Mouse (Mus musculus) heart, postnatal 10 days (tissue): ENCODE measurements around the gene Anapc16. TPM values are rescaled to one million over a fixed set of nuclear protein-coding genes. Genes with fewer than 3 reads are reported as not detected.
A peak's percentile ranks its signal among the peaks of the same experiment; 100 is the strongest.

Source experiments
- DNase-seq, 2 experiments: peaks; one replicate each; pipeline ENCODE4 v3.0.0; 2021
- intact Hi-C: fragments of 180-260 bp; cut with DNase I; formaldehyde crosslinking; loops from one replicate; pipeline ENCODE4 v1.15.1; 2025
- total RNA-seq, 2 experiments: library from RNA; stranded (reverse); gene quantifications; 2 replicates each; pipeline ENCODE4 v1.2.3; 2021

The Anapc16 gene
- total RNA-seq, 2 experiments from 2014 or later, result 73.8 to 83.7 TPM

DNA sequence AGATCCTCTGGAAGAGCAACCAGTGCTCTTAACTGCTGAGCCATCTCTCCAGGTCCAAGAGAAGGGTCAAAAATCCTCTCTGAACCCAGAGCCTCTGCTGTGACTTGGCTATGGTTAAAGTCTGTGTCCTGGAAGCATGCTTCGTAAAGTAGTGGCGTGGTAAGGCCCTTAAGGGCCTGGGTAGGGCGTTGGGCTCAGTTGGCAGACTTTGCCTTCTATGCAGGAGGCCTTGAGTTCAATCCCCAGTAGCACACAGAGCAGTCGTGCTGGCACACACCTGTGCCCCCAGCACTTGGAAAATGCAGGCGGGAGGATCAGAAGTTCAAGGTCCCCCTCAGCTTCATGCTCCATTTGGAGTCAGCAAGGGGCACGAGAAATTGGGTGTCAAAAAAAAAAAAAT, 29.9 kb downstream of the Anapc16 start:
- intact Hi-C loops, result loop anchor here (2.0 kb wide), 1 partner anchor 56 kb away; no protein-coding TSS in a partner anchor
- no peak for DNase-seq

DNA sequence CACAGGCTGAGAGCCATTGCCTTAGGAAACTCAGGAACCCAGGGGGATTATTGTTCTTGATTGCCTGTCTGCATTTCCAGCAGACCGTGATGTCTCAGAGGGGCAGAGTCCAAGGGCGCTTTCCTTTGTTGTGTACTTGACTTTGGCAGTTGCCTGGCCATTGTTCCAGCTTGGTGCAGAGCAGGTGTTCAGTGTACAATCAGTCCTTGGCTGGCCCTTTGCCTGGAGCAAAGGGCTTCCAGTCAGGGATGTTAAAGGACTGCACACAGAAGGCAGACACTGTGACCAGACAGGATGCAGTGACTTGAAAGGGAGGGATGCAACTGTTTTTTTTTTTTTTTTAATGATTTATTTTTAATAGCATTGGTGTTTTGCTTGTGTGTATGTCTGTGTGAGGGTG, 30.4 kb downstream of the Anapc16 start:
- peak; percentile 79 to 85 for DNase-seq
- intact Hi-C loops, result loop anchor here (2.0 kb wide), 1 partner anchor 56 kb away; no protein-coding TSS in a partner anchor

DNA sequence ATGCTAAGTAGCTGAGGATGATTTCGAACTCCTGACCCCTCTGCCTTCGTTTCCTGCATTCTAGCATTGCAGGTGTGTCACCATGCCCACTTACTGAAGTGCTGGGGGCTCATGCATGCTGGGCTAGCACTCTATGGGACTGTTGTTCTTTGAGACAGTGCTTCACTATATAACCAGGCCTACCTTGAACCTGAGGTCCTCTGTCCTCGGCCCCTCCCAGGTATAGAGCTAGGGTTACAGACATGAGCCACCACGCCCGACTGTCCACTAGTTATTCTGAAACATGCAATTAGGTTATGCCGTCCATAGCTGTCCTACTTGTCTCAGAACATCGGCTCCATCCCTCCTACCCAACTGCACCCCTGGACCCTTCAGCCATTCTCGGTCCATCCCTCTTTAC, 31.1 kb downstream of the Anapc16 start:
- DNase-seq, result no peak
- intact Hi-C loops, result loop anchor here (2.0 kb wide), 1 partner anchor 55 kb away; no protein-coding TSS in a partner anchor

DNA sequence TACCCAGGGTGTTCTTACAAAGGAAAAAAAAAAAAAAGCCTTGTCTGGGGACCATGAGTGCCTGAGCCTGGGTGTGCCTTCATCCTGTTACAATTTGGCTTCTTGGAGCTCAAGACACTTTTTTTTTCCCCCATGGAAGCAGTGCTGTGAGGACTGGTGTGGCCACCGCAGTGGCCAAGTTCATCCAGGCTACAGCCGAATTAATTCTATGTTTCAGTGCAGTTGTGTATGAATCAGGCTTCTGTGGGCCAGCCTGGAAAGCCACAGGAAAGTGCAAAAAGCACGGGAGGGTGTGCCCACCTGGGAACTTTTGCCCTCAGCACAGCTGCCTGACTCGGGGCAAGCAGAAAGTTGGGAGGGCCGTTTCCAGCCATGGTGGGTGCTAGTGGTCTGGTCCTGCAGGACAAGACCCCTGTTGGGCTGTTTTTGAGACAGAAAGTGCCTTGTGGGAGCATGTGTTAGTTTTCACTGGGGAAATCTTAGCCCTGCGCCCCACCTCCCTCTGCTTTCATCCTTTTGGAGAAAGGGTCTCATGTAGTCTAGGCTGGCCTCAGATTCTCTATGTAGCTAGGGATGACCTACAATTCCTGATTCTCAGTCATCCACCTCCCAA, 32.4 kb downstream of the Anapc16 start:
- DNase-seq, result peak; percentile 53 to 57
- intact Hi-C loops, result no loop called here

DNA sequence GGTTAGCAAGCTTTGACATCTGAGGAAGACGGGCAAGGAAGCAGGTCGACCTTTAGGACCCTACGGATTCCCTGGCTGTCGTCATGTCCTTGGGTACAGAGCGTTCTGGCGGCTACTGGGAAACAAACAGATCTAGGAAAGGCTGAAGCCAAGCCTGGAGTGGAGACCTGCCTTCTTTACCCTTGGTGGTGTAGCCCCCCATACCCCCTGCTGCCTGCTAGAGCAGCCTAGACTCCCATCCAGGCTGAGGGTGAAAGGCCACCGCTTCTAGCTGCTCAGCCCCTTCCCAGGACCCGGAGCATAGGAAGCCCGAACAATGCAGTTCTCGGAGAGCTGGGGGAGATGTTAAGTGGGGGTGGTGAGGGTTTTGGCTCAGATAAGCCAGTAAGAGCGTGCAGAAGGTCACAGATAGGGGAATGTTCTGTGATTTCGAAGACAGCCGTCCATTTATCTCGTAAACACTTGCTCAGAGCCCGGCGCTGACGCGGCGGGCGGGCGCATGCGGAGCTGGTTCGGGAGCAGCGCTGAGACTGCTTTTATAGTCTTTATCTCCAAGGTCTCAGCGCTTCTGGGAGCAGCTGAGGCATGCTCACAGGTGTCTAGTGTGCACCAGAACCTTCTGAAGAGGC, 33.0 kb downstream of the Anapc16 start:
- intact Hi-C loops, result loop anchor here (1.0 kb wide), 1 partner anchor 18 kb away; no protein-coding TSS in a partner anchor

DNA sequence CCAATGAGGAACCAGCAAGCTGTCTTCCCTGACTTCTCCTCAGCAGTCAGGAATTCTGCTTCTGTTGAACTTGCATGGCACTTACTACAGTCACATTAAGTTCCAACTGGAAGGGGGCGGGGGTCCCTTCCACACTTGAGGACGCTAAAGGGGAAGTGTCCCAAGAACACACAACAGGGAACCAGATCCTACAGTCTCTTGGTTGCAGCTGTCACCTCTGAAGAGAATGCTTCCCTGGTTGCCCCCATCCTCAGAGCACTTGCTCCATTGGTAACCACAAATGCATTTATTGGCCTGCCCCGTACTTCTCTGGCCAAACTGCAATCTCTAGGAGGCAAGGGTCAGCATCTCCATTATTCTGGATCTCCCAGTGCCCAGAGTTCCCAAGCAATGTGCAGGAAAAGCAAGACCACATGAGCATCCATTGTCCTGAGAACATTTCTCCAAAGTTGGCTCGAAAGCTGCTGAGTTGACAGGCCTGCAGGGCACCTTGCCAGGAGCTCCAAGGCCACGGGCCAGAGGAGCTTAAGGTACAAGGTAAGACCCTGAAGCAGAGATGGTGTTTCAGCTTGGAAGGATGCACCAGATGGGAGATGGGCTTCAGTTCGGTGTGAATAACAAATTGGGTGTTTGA, 35.5 kb downstream of the Anapc16 start:
- DNase-seq, result peak; percentile 77 to 78
- intact Hi-C loops, result no loop called here

More for the DNA sequence above, 33.0 kb downstream of the Anapc16 start:
- peak; percentile 88 to 90 for DNase-seq

DNA sequence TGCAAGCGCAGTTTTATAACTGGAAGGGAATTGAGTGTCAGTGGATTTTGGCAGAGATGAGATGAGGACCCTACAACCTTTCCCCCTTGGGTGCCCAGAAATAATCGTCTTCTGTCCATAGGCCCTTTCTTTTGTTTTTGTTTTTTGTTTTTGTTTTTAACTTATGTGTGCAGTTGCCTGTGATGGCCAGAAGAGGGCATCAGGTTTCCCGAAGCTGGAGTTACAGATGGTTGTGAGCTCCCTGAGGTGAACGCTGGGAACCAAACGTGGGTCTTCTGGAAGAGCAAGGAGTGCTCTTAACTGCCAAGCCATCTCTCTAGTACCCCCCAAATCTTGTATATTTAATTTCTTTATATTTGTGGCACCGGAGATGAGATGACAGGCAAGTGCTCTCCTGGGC, 36.2 kb downstream of the Anapc16 start:
- DNase-seq, result no peak
- intact Hi-C loops, result no loop called here

DNA sequence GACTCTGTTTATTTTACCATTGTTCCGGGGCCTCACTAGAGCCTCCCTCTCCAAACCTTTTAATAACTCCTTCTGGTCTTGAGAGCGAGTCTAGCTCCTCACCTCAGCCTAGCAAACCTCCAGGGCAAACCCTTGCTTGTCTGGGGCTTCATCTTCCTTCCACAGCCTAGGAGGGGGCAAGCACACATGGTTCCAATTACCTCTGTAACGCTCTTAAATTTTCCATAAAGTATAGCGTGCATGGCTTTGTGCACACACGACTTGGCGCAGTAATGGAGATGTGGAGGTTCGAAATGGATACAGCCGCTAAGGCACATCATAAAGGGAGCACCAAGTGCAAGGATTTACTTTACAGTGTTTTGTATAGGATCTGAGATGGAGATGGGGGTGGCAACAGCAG, 37.1 kb downstream of the Anapc16 start:
- no peak for DNase-seq
- intact Hi-C loops, result no loop called here

DNA sequence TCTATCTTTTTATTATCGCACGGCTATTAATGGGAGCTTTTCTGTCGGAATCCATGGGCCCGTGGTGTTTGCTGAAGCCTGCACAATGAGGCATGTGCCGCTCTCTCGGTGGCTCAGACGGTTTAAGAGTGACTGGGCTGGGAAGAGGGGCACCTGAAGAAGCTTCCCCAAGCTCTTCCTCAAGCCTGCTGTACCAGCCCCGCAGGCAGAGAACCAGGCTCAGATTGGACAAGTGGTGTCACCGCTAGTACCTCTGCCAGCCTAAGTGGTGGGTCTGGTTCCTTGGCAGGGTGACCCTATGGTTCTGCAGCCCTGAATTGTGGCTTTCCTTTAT, 37.6 kb downstream of the Anapc16 start:
- intact Hi-C loops, result no loop called here
- no peak for DNase-seq

DNA sequence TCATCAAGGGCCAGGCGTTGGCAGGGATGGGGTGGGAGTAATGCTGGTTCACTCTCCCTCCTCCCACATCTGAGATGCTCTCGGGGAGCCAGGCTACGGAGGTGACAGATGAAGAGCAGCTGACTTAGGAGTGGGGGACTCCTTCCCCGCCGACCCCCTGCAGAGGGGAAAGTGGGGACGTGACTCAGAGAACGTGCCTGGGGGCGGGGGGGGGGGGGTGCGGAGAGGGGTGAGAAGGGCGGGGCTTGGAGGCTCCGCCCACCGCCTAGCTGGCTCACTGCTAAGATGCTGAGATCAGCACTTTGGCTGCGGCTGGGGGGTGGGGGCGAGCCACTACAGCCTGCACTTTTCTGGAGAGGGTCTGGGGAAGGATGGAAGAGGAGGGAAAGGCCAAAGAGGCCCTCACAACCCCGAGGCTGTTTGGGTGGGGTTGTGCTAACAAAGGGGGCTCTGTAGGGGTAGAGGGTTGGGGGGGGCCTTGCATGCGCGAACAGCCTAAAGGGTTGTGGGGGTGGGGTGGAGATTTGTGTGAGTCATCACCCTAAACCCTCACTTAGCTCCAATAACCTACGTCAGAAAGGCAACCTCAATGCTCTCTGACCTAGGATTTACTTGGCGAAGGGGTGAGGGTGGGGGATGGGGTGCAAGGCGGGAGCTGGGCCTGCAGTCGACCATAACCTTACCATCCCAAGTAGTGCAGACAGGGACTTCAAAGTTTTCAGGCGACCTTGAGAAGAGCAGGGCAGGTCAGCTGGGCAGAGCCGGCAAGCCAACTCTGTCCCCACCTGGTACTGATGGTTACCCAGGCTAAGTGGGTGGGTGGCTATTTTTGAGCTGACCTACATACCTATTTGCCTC, 38.2 kb downstream of the Anapc16 start:
- peak; percentile 69 to 76 for DNase-seq
- intact Hi-C loops, result no loop called here

DNA sequence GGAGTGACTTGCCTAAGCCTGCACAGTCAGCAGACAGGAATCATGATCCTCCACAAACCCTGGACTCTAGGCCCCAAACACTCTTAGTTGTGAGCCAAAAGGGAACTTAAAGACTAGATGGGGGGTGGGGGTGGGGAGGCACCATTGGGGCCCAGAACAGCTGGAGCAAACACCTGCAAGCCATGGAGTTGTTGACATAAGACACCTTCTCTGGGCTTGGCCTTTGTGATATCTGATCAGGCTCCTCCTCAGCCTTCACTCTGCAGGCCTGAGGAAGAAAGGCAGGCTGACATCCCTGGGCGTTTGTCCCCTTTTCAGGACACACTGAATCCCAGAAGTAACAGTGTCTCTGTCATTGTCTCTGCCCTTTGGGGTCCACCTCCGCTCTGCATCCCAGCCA, 39.3 kb downstream of the Anapc16 start:
- intact Hi-C loops, result no loop called here

DNA sequence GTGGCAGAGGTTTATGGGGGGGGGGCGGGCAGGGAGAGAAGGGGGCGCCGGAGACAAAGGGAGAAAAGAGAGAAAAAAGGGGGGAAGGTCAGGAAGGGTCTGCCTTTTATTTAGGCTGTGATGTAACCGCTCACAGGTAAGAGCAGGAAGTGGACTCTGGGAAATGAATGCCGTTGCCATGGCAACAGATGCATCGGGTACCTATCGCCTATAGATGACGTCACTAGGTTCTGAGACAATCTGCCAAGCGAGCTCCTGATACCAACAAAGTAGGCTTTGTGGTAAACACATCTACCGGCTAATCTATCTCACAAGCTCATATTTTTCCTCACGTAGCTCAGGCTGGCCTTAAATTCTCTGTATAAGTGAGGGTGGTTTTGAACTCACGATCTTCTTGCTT, 43.4 kb downstream of the Anapc16 start:
- DNase-seq, result no peak
- intact Hi-C loops, result no loop called here

More for the DNA sequence above, 39.3 kb downstream of the Anapc16 start:
- DNase-seq, result no peak

DNA sequence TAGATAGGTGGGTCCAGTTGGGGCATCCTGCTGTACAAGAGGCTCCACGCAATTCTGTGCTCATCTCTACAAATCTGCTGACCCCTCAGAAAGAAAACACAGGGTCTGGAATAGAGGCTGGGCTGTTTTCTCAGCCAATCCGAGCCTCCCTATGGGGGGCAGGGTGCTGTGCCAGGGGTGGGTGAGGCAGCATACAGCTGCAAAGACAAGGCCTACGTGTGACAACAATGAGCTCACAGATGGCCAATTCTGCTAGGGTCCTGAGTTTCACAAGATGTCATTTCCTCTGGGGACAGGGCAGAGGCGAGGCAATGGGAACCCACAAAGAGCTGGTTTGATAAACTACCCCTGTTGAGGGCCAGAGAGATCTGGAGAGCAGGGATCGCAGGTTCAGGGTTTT, 44.5 kb downstream of the Anapc16 start:
- intact Hi-C loops, result no loop called here
- DNase-seq, result peak in 1 of 2 experiments; percentile 27

DNA sequence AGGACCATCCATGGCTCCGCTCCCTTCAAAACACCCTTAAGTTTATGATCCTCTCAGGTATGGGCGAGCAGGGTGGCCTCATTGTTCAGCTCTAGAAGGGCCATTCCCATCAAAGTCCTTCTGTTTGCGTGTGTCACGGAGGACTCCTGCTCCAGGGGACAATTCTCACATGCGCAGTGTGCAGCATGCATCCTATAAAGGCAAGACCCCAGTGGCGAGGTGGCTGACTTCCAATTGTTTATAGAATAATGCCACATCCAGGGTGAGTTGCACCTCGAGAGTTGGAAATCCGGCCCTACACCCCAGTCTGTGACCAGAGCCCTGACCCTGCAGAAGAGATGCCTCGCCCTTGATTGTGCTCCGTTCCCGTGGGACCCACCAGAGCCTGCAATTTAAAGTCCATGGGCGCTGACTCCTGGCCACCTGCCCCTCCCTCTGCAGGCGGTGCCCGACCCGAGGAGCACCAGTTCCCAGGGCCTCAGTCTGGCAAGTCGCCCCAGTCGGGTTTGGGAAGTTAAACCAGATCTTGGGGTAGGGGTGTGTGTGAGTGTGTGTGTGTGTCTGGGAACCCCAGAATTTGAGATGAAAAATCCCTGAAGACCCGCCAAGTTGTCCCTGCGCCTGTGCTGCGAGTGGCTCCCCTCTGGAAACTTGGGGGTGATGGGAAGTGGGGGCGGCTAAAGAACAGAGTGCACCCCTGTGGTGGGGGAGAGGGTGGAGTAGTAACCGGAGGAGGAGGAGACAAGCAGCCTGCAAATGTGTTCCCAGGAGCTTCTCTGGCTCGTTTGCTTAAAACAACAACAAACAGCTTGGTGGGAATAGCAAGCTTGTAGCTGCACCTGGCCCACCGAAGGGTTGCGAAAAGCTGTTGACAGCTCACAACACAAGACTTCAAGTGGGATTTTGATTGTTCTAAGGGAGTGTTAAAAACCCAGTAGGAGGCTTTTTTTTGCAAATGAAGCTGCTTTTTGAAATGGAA, 45.5 kb downstream of the Anapc16 start:
- intact Hi-C loops, result no loop called here
- peak; percentile 53 to 55 for DNase-seq

DNA sequence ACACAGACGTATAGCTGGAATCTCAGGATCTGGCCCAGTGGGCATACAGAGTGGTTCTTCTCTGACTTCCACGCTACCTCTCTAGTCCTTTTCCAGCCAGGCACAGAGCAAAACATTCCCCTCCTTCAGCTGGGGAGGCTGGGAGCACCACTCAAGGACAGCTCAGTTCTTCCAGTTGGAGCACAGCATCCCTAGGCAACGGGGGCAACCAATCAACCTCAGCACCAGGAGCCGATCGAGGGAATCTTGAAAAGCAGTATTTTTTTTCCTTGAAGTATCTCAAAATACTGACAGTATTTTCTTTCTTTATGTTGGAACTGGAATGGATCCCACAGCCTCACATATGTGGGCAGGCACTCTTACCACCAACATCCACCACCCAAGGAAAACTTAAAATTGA, 46.3 kb downstream of the Anapc16 start:
- intact Hi-C loops, result no loop called here
- DNase-seq, result no peak

DNA sequence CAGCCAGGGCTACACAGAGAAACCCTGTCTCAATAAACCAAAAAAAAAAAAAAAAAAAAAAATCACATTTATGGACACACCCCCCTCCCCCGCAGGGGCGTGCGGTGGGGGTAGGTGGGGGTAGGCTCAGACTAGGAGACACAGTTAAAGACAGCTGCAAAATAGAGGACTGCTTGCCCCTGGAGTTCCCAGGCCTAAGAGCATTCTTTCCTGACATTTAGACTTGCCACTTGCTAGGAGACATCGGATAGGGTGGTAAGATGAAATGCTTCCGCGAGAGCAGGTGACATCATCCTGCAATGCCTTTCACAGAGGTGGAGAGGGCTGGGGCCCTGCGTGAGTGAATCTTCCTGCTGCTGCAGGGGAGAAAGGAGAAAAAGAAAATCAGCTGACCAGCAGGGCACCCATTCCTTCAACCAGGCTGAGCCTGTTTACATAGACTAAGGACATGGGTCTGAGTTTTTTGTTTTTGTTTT, 49.3 kb downstream of the Anapc16 start:
- DNase-seq, result no peak
- intact Hi-C loops, result no loop called here

DNA sequence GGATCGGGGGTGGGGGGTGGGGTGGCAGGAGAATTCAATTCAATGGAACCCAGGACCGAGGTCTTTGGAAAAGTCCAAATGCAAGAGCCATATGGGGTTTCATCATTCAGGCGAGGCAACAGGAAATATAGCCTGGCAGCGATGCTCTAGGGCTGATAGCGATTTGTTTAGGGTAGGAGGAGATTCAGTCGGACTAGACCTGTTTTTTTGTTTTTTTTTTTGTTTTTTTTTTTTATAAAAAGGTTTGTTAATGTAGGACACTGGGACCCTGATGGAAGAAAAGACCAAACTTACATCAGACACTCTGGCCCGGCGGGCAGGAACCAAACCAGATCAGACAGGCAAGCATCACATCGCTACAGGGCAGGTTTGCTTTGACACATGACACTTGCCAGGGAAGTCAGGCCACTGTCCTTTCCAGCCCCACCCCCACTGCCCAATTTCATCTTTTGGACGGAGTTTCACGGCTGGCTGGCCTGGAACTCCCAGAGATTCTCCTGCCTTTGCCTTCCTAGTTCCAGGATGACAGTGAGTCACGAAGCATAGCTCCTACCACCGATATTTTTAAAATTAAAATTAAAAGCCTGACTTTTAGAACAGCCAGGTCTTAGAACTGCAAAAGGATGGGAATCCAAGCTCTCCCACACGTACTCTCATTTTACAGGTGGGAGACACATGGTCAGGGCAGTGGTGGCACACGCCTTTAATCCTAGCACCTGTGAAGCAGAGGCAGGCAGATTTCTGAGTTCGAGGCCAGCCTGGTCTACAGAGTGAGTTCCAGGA, 50.0 kb downstream of the Anapc16 start:
- DNase-seq, result peak in 1 of 2 experiments; percentile 47
- intact Hi-C loops, result loop anchor here (1.0 kb wide), 2 partner anchors 16 to 21 kb away; no protein-coding TSS in a partner anchor

DNA sequence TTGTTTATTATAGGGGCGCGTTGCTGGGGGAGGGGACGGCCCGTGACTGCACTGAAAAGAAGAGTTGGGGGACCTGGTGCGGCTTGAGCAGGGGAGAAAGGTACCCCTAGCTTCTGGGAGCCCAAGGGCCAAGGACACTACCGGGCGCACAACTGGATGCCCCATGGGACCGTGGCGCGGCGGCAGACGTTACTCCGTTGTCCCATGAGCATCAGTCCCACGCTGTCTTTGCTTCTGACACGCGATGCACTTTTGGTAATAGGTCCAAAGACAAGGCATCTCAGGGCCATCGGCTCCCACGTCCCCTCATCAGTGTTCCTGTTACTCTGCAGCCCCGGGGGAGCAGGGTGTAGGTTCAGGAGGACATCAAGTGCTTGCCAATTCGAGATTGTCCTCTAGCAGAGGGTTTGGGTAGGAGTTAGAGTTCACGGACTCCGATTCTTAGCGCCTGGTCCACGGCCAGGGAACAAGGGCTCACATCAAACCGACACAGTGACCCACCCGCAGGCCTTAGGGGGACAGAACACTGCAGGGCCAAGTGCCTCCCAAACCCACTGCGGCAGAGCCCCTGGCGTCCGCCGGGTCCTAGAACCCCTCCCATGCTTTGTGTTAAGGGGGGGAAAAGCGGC, 50.7 kb downstream of the Anapc16 start:
- intact Hi-C loops, result loop anchor here (1.0 kb wide), 2 partner anchors 17 to 22 kb away; no protein-coding TSS in a partner anchor

More for the DNA sequence above, 50.7 kb downstream of the Anapc16 start:
- DNase-seq, result peak; percentile 80
